Mouse (Mus musculus): Measurements from ENCODE around the gene Ewsr1. TPM values are rescaled to one million over a fixed set of nuclear protein-coding genes. Genes with fewer than 3 reads are reported as not detected.

Gene Ewsr1
- polyA plus RNA-seq, 1 experiment, result 449 TPM

DNA sequence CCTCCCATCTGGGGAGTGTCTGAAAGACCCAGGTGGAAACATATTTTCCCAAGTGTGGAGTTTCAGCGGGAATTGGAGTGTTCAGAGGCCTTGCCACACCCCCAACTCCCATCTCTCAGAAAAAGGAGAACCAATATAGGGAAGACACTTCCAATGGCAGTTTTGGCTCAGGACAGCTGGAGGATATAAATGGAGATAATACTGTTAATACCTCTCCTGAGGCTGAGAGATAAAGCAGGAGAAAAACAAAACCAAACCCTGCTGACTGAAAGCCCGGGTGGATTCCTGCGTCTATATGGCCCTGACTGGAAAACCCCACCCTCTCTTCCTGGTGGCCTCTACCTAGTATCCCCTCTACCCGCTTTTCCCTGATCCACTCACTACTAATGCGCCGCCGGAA is 3.3 kb upstream of the Ewsr1 start:
- peaks cover 7% of the 10 kb centered on the region for H3K4me1 ChIP-seq (ENCODE audit: control insufficient read depth, insufficient read depth, low read length)
- DNase-seq, result no peak
- TF ChIP-seq CTCF (IDR thresholded peaks at IDR 0.05; ENCODE audit: borderline replicate concordance, insufficient read depth, low read depth, low read length), result no peak
- no peak for TF ChIP-seq POLR2A (IDR thresholded peaks at IDR 0.05; ENCODE audit: borderline replicate concordance, insufficient read depth, low read length)
- no peak overlapping the region for H3K4me3 ChIP-seq (replicated peaks; ENCODE audit: insufficient read depth, low read depth, low read length)
- 94% methylated on average over 7 of the region's 7 CpGs for WGBS
- no peak overlapping the region for H3K27ac ChIP-seq (ENCODE audit: insufficient read depth, low read length)
- no peaks in the 10 kb centered on the region for H3K27me3 ChIP-seq (ENCODE audit: control insufficient read depth, insufficient read depth, low read length)

GRCm38 (mm10) chr11:5101641-5102040 is 2.6 kb upstream of the Ewsr1 start:
- no peak overlapping the region for H3K27ac ChIP-seq (ENCODE audit: insufficient read depth, low read length)
- DNase-seq, result no peak
- peaks cover 7% of the 10 kb centered on the region for H3K4me1 ChIP-seq (ENCODE audit: control insufficient read depth, insufficient read depth, low read length)
- TF ChIP-seq CTCF (IDR thresholded peaks at IDR 0.05; ENCODE audit: borderline replicate concordance, insufficient read depth, low read depth, low read length) (no peak), POLR2A (IDR thresholded peaks at IDR 0.05; ENCODE audit: borderline replicate concordance, insufficient read depth, low read length) (no peak)
- 87% methylated on average over 6 of the region's 6 CpGs for WGBS
- no peaks in the 10 kb centered on the region for H3K27me3 ChIP-seq (ENCODE audit: control insufficient read depth, insufficient read depth, low read length)
- H3K4me3 ChIP-seq (replicated peaks; ENCODE audit: insufficient read depth, low read depth, low read length), result no peak overlapping the region

- TF ChIP-seq CTCF (IDR thresholded peaks at IDR 0.05; ENCODE audit: borderline replicate concordance, insufficient read depth, low read depth, low read length) (no peak), POLR2A (IDR thresholded peaks at IDR 0.05; ENCODE audit: borderline replicate concordance, insufficient read depth, low read length) (no peak)
- DNase-seq, result no peak
- WGBS, result 40% methylated on average over 5 of the region's 5 CpGs
- no peaks in the 10 kb centered on the region for H3K27me3 ChIP-seq (ENCODE audit: control insufficient read depth, insufficient read depth, low read length)
- no peak overlapping the region for H3K27ac ChIP-seq (ENCODE audit: insufficient read depth, low read length)
- no peak overlapping the region for H3K4me3 ChIP-seq (replicated peaks; ENCODE audit: insufficient read depth, low read depth, low read length)
- peaks cover 9% of the 10 kb centered on the region for H3K4me1 ChIP-seq (ENCODE audit: control insufficient read depth, insufficient read depth, low read length)
Observed at GRCm38 (mm10) chr11:5100801-5101200, 1.7 kb upstream of the Ewsr1 start.

- TF ChIP-seq CTCF (IDR thresholded peaks at IDR 0.05; ENCODE audit: borderline replicate concordance, insufficient read depth, low read depth, low read length) (no peak), POLR2A (IDR thresholded peaks at IDR 0.05; ENCODE audit: borderline replicate concordance, insufficient read depth, low read length) (no peak)
Observed at GRCm38 (mm10) chr11:5100283-5100682, 1.2 kb upstream of the Ewsr1 start.

GRCm38 (mm10) chr11:5099576-5100183 is 614 bp upstream of the Ewsr1 start:
- Histone ChIP-seq H3K27me3 (ENCODE audit: control insufficient read depth, insufficient read depth, low read length) (no peaks in the 10 kb centered on the region), H3K27ac (ENCODE audit: insufficient read depth, low read length) (peak overlapping the region; percentile 77), H3K4me3 (replicated peaks; ENCODE audit: insufficient read depth, low read depth, low read length) (peak overlapping the region; percentile 86), H3K4me1 (ENCODE audit: control insufficient read depth, insufficient read depth, low read length) (peaks cover 9% of the 10 kb centered on the region)
- peak; percentile 31; the same call in 1 of the 2 replicates for TF ChIP-seq POLR2A (IDR thresholded peaks at IDR 0.05; ENCODE audit: borderline replicate concordance, insufficient read depth, low read length)
- TF ChIP-seq CTCF (IDR thresholded peaks at IDR 0.05; ENCODE audit: borderline replicate concordance, insufficient read depth, low read depth, low read length), result no peak
- under 1% methylated on average over 31 of the region's 31 CpGs for WGBS
- DNase-seq, result peak; percentile 75 to 78

More at GRCm38 (mm10) chr11:5100283-5100682, 1.2 kb upstream of the Ewsr1 start:
- Histone ChIP-seq H3K27ac (ENCODE audit: insufficient read depth, low read length) (0 out of 2 replicates have a peak overlapping the region, but pooled peaks have one; percentile 77), H3K4me1 (ENCODE audit: control insufficient read depth, insufficient read depth, low read length) (peaks cover 9% of the 10 kb centered on the region), H3K27me3 (ENCODE audit: control insufficient read depth, insufficient read depth, low read length) (no peaks in the 10 kb centered on the region), H3K4me3 (replicated peaks; ENCODE audit: insufficient read depth, low read depth, low read length) (peak overlapping the region; percentile 86)
- WGBS, result 3% methylated on average over 7 of the region's 7 CpGs
- no peak for DNase-seq

GRCm38 (mm10) chr11:5098035-5098735 is 881 bp downstream of the Ewsr1 start:
- Histone ChIP-seq H3K4me1 (ENCODE audit: control insufficient read depth, insufficient read depth, low read length) (peaks cover 13% of the 10 kb centered on the region), H3K4me3 (replicated peaks; ENCODE audit: insufficient read depth, low read depth, low read length) (peak overlapping the region; percentile 86), H3K27ac (ENCODE audit: insufficient read depth, low read length) (peak overlapping the region; percentile 57), H3K27me3 (ENCODE audit: control insufficient read depth, insufficient read depth, low read length) (no peaks in the 10 kb centered on the region)
- TF ChIP-seq POLR2A (IDR thresholded peaks at IDR 0.05; ENCODE audit: borderline replicate concordance, insufficient read depth, low read length) (no peak), CTCF (IDR thresholded peaks at IDR 0.05; ENCODE audit: borderline replicate concordance, insufficient read depth, low read depth, low read length) (no peak)
- WGBS, result under 1% methylated on average over 44 of the region's 44 CpGs
- DNase-seq, result peak; percentile 70 to 74

GRCm38 (mm10) chr11:5096480-5097020 is 2.5 kb downstream of the Ewsr1 start:
- H3K4me3 ChIP-seq (replicated peaks; ENCODE audit: insufficient read depth, low read depth, low read length), result peak overlapping the region; percentile 39
- no peak overlapping the region for H3K27ac ChIP-seq (ENCODE audit: insufficient read depth, low read length)
- 7% methylated on average over 8 of the region's 8 CpGs for WGBS
- no peak for DNase-seq
- peaks cover 13% of the 10 kb centered on the region for H3K4me1 ChIP-seq (ENCODE audit: control insufficient read depth, insufficient read depth, low read length)
- TF ChIP-seq POLR2A (IDR thresholded peaks at IDR 0.05; ENCODE audit: borderline replicate concordance, insufficient read depth, low read length), result no peak
- TF ChIP-seq CTCF (IDR thresholded peaks at IDR 0.05; ENCODE audit: borderline replicate concordance, insufficient read depth, low read depth, low read length), result no peak
- no peaks in the 10 kb centered on the region for H3K27me3 ChIP-seq (ENCODE audit: control insufficient read depth, insufficient read depth, low read length)

Data from cerebellum, adult 2 months (tissue).